Mouse (Mus musculus) neural tube, embryonic 15.5 days (tissue): ENCODE results near the gene Asb11. TPM values are rescaled to one million over a fixed set of nuclear protein-coding genes. Genes with fewer than 3 reads are reported as not detected.

Experiments used
- ATAC-seq: fragments of 200-750 bp; cut with Nextera tagmentation; 2 replicates; pipeline ENCODE4 v1.8.0; 2017; ENCODE audit warnings: mild to moderate bottlenecking, moderate TSS enrichment, moderate library complexity; ENCODE audit not compliant: low FRiP score
- H3K27ac ChIP-seq: fragments of 300-500 bp; sonication (generic); replicated peaks from 2 replicates; pipeline ENCODE4 v1.5.1; 2015; ENCODE audit warnings: mild to moderate bottlenecking, inconsistent platforms
- H3K27me3 ChIP-seq: fragments of 300-500 bp; sonication (generic); replicated peaks from 2 replicates; pipeline ENCODE4 v1.6.1; 2015; ENCODE audit warnings: inconsistent platforms
- H3K36me3 ChIP-seq: fragments of 300-500 bp; sonication (generic); 2 replicates; pipeline ENCODE4 v1.6.1; 2015; ENCODE audit warnings: inconsistent platforms
- H3K4me1 ChIP-seq: fragments of 300-500 bp; sonication (generic); 2 replicates; pipeline ENCODE4 v1.6.1; 2015; ENCODE audit warnings: inconsistent platforms
- H3K4me2 ChIP-seq: fragments of 300-500 bp; sonication (generic); 2 replicates; pipeline ENCODE4 v1.6.1; 2015; ENCODE audit warnings: inconsistent platforms, mild to moderate bottlenecking, moderate library complexity
- H3K4me3 ChIP-seq: fragments of 300-500 bp; sonication (generic); replicated peaks from 2 replicates; pipeline ENCODE4 v1.5.1; 2015; ENCODE audit warnings: mild to moderate bottlenecking, inconsistent platforms
- H3K9ac ChIP-seq: fragments of 300-500 bp; sonication (generic); replicated peaks from 2 replicates; pipeline ENCODE4 v1.6.1; 2015; ENCODE audit warnings: mild to moderate bottlenecking, inconsistent platforms
- H3K9me3 ChIP-seq: fragments of 300-500 bp; sonication (generic); replicated peaks from 2 replicates; pipeline ENCODE4 v1.6.1; 2016; ENCODE audit warnings: inconsistent platforms
- WGBS: fragments of 180-500 bp; shearing (Covaris S2); methylation state at CpG from one replicate; pipeline ENCODE4 v1.1.7; 2015; ENCODE audit warnings: mixed read lengths; 5-methylcytosine and 5-hydroxymethylcytosine counted together
- polyA plus RNA-seq: library from polyadenylated mRNA; unstranded; fragments of >200 nt; fragmentation: Nextera tagmentation; extraction: Ambion mirVana; gene quantifications from 2 replicates; pipeline ENCODE4 v1.2.1, GENCODE M21; 2015

Asb11 gene
- polyA plus RNA-seq, 1 experiment from 2014 or later = not detected

DNA sequence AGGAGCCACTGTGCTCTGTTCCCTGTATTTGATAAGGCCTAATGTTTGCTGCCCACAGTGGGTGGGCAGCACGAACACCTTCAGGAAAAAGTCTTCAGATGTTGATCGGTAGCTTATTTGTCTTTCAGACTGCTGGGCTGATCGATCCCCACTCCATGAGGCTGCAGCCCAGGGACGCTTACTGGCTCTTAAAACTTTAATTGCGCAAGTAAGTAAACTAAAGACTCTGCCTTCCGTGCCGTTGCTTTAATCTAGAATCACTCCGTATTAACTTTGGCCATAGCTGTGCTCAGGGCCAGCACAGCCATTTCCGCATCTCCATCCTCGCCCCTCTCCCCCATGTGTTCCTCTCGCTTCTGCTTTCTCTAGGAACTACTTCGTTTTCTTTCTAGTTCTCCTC lies 8.8 kb downstream of the Asb11 start:
- Histone ChIP-seq H3K36me3 (no peaks in the 10 kb centered on the region), H3K9ac (no peak overlapping the region), H3K27me3 (no peaks in the 10 kb centered on the region; the same call in 1 of the 2 replicates), H3K4me3 (no peak overlapping the region), H3K4me2 (no peak overlapping the region), H3K4me1 (no peaks in the 10 kb centered on the region), H3K9me3 (no peaks in the 10 kb centered on the region), H3K27ac (no peak overlapping the region)
- ATAC-seq = no peak
- 92% methylated on average over 12 of the region's 12 CpGs for WGBS

DNA sequence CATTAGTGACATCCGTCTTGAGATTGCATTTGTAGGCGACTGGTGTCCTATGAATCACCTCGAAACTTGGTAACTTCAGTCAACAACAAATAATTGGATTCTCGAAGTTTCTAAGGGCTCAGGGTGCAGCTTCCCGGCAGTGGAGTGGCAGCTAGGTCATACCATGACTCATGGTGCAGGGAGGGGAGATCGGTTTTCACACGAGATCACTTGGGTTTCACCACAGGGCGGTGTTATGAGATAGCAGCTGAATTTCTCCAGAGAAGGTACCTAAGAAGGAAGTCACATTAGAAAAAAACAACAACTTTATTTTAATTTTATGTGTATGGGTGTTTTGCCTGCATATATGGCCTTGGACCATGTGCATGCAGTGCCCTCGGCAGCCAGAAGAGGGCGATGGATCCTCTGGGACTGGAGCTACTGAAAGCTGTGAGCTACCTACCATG lies 9.3 kb downstream of the Asb11 start:
- Histone ChIP-seq H3K4me2 (no peak overlapping the region), H3K4me3 (no peak overlapping the region), H3K27ac (no peak overlapping the region), H3K36me3 (no peaks in the 10 kb centered on the region), H3K9me3 (no peaks in the 10 kb centered on the region), H3K4me1 (no peaks in the 10 kb centered on the region), H3K9ac (no peak overlapping the region), H3K27me3 (no peaks in the 10 kb centered on the region; the same call in 1 of the 2 replicates)
- ATAC-seq = no peak
- WGBS = 87% methylated on average over 10 of the region's 10 CpGs

DNA sequence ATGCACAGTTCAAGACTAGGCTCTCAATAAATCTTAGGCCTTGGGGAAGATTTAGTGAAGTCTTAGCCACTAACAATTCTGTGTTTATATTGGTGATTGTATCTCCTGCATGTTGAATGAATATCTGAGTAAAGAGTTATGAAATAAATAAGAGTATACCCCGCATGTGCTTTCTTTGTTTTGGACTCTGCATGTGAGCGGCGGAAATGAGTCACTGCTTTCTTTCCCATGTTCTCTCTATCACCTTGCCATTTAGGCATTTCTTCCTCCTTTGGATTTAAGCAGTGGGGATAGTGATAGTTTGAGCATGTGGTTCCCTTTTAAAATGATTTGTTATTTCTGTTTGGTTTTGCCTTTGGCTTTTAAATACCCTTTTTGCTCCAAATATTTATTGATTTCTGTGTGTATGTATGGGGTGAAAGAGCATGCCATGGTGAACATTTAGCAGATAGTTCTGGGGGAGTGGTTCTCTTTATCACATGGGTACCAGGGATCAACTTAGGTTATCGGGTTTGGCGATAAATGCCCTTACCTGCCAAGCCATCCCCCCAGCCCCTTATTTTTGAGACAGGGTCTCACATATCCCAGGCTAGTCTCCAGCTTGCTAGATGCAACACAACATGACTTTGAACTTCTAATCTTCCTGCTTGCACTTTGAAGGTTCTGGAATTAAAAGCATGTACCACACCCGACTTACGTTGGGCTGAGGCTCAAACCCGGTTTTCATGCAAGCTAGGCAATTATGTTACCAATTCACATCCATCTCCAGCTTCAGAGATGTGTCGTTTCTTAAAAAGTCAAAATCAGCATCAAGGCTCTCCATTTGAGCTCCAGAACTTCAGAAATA lies 10.3 kb downstream of the Asb11 start:
- WGBS = 93% methylated on average over 9 of the region's 9 CpGs
- H3K4me3 ChIP-seq = no peak overlapping the region
- no peak overlapping the region for H3K27ac ChIP-seq
- H3K9me3 ChIP-seq = no peaks in the 10 kb centered on the region
- no peak for ATAC-seq
- H3K4me1 ChIP-seq = no peaks in the 10 kb centered on the region
- no peaks in the 10 kb centered on the region; the same call in 1 of the 2 replicates for H3K27me3 ChIP-seq
- H3K36me3 ChIP-seq = no peaks in the 10 kb centered on the region
- no peak overlapping the region for H3K9ac ChIP-seq
- H3K4me2 ChIP-seq = no peak overlapping the region

DNA sequence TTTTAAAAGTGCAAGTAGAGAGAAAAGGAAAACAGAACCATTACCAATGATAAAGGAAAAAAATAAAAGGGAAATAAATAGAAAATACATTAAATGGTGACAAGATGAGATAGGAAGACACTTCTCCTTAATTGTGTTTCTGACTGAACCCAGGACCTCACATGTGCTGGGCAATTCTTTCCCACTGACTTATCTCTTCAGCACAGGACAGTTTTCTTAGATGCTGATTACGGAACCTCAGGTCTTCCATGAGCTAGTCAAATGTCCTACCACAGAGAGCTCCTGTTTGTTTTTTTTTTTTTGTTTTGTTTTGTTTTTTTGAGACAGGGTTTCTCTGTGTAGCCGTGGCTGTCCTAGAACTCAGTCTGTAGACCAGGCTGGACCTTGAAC lies 10.9 kb downstream of the Asb11 start:
- H3K27ac ChIP-seq = no peak overlapping the region
- H3K4me3 ChIP-seq = no peak overlapping the region
- no peaks in the 10 kb centered on the region for H3K4me1 ChIP-seq
- no peak for ATAC-seq
- H3K27me3 ChIP-seq = no peaks in the 10 kb centered on the region; the same call in 1 of the 2 replicates
- H3K36me3 ChIP-seq = no peaks in the 10 kb centered on the region
- H3K9me3 ChIP-seq = no peaks in the 10 kb centered on the region
- H3K9ac ChIP-seq = no peak overlapping the region
- 87% methylated on average over 2 of the region's 2 CpGs for WGBS
- H3K4me2 ChIP-seq = no peak overlapping the region

DNA sequence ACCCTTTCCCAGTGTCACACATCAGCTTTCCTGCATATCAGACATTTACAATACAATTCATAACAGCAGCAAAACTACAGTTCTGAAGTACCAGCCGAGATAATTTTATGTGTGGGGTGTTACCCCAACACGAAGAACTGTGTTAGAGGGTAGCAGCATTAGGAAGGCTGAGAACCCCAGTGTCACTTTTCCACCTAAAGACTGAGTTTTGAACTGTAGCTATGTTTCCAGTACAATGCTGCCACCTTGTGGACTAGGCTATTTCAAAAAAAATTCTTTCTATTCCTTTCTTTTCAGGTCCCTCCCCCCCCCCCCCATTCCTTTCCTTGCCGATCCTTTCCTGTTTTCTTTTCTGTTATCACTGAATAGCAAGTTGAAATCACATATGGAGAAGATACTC lies 12.4 kb downstream of the Asb11 start:
- H3K4me3 ChIP-seq = no peak overlapping the region
- 37% methylated on average over 3 of the region's 3 CpGs for WGBS
- no peak overlapping the region for H3K9ac ChIP-seq
- H3K4me2 ChIP-seq = no peak overlapping the region
- no peaks in the 10 kb centered on the region for H3K4me1 ChIP-seq
- H3K9me3 ChIP-seq = no peaks in the 10 kb centered on the region
- no peak for ATAC-seq
- no peaks in the 10 kb centered on the region; the same call in 1 of the 2 replicates for H3K27me3 ChIP-seq
- H3K36me3 ChIP-seq = no peaks in the 10 kb centered on the region
- H3K27ac ChIP-seq = no peak overlapping the region

DNA sequence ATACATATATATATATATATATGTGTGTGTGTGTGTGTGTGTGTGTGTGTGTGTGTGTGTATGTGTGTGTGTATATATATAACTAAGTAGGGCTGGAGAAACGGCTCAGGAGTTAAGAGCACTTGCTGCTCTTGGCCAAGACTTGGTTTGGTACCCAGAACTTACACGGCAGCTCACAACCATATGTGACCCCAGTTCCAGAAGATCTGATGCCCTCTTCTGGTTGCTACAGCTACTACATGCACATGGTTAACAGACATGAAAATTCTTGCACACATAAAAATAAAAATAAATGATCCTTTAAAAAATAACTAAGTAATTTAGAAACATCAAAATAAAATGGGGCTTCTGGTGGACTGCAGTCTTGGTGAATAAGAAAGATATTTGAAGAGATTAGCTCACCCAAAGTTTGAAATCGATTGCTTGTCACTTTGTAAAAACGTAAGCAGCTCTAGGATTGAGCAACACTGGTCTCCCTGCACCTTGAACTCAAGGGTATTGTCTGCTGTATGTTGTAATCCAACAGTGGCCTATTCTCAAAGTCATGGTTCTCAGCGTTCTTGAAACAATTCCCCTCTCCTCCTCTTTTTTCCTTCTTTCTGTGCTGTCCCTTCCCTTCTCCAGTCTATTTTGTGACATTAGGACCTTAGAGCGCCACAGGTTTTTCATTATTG lies 22.5 kb downstream of the Asb11 start:
- Histone ChIP-seq H3K9ac (no peak overlapping the region), H3K4me1 (no peaks in the 10 kb centered on the region), H3K27me3 (no peaks in the 10 kb centered on the region), H3K4me3 (no peak overlapping the region), H3K4me2 (no peak overlapping the region), H3K9me3 (no peaks in the 10 kb centered on the region), H3K27ac (no peak overlapping the region), H3K36me3 (no peaks in the 10 kb centered on the region)
- no peak for ATAC-seq
- 77% methylated on average over 6 of the region's 6 CpGs for WGBS

DNA sequence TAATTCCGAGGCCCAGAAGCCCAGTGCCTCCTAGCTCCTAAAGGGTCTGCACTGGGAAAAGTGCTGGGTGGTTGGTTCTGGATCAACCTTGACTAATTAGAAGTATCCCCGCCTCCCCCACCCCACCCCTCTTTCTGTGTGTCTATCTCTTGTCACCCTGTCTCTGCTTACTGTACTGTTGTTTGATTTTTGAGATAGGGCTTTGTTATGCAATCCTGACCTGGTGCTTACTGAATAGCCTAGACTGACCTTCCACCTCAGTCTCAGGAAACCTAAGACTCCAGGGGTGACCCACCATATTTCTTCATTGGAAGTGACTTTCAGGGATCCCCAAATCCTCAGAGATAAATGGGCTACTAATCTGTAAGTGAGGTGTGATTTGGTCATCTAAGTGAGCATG lies 65.5 kb downstream of the Asb11 start:
- H3K4me3 ChIP-seq = no peak overlapping the region
- no peak overlapping the region for H3K9ac ChIP-seq
- no peaks in the 10 kb centered on the region for H3K9me3 ChIP-seq
- no peak overlapping the region for H3K27ac ChIP-seq
- no peaks in the 10 kb centered on the region for H3K4me1 ChIP-seq
- ATAC-seq = no peak
- no peak overlapping the region for H3K4me2 ChIP-seq
- H3K27me3 ChIP-seq = no peaks in the 10 kb centered on the region; the same call in 1 of the 2 replicates
- H3K36me3 ChIP-seq = no peaks in the 10 kb centered on the region
- WGBS = 71% methylated on average over 2 of the region's 2 CpGs

DNA sequence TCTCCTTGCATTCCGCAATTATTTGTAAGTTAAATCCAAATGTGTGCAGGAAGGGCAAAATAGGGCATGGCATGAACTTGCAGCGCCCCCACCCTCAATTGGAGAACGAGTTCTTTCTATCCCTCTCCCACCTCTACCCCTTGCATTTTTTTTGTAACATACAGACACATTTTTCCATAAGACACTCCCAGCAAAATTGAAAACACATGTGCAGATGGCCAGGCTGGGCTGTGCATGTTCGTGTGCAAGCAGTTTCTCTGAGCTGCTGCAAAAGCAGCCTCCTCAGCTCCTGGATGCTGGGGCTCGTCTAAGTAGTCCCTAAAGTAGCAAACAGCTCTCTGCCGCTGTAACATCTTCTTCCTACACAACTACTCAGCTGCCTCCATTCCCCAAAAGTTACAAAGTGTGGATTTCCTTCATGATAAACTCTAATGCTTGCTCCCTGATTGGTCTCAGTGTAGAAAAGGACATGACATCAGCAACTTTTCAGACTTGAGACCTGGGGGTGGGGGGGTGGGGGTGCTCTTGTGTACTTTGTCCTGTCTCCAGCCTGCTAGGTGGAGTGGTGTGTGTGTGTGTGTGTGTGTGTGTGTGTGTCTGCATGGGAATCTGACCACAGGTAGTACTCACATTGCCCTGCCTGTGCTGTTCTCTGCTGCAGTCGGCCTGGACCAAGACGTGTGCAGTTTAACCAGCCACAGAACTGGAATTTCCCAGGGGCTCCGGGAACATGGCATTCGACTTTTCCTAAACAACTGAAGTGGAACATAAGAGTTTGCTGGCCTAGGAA lies 69.1 kb downstream of the Asb11 start, which contains the start of gene Asb9:
Gene Asb9 (plus strand): TSS at position 619 of the 790 bp plus-strand sequence.
- 82% methylated on average over 10 of the region's 10 CpGs for WGBS
- H3K27ac ChIP-seq = no peak within 1 kb of the TSS
- H3K36me3 ChIP-seq = no peaks in the 10 kb centered on the region
- no peak within 1 kb of the TSS for H3K4me3 ChIP-seq
- H3K4me2 ChIP-seq = no peak within 1 kb of the TSS
- no peaks in the 10 kb centered on the region for H3K9me3 ChIP-seq
- no peaks in the 10 kb centered on the region; the same call in 1 of the 2 replicates for H3K27me3 ChIP-seq
- H3K4me1 ChIP-seq = no peaks in the 10 kb centered on the region
- no peak within 1 kb of the TSS for H3K9ac ChIP-seq
- no peak for ATAC-seq

DNA sequence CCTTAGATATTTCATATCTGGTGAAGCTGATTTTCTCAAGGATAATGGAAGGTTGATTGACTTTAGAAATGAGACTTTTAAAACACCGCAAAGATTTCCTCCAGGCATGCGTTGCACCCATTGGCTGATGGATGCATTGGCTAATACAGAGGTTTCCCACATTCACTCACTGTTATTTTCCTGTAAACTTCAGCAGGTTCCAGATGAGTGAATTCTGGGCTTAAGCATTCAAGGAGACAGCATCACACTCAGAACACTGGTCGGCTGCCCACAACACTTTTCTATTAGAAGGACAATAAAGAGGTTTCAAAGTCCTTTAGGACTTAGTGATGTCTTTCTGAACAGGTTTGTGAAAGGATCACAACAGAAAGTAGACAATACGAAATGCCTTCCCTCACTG lies 70.3 kb downstream of the Asb11 start:
- 80% methylated on average over 4 of the region's 4 CpGs for whole genome bisulfite sequencing
- H3K9me3 ChIP-seq = no peaks in the 10 kb centered on the region
- H3K4me2 ChIP-seq = no peak overlapping the region
- H3K27me3 ChIP-seq = no peaks in the 10 kb centered on the region; the same call in 1 of the 2 replicates
- no peaks in the 10 kb centered on the region for H3K4me1 ChIP-seq
- no peak overlapping the region for H3K27ac ChIP-seq
- no peak for ATAC-seq
- no peaks in the 10 kb centered on the region for H3K36me3 ChIP-seq
- H3K4me3 ChIP-seq = no peak overlapping the region
- no peak overlapping the region for H3K9ac ChIP-seq

DNA sequence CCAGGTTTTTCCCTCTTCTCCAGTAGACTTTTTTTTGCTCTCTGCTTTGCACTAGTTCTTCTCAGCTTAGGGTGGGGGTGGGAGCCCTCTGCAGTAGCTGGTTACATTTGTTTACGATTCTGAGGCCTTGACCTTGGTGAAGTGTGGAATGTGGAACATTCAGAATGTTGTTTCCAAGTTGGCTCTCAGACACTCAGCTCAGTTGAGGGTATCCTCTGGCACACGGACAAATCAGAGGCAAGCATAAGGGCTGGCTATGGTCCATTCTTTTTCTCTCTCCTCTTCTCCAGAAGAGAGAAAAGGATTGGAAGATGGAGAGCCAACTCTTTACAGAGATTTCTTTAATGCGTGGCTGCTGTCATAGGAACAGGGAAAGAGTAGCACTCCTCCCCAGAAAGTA lies 71.9 kb downstream of the Asb11 start:
- Histone ChIP-seq H3K4me2 (no peak overlapping the region), H3K9ac (no peak overlapping the region), H3K9me3 (no peaks in the 10 kb centered on the region), H3K36me3 (no peaks in the 10 kb centered on the region), H3K4me3 (no peak overlapping the region), H3K4me1 (no peaks in the 10 kb centered on the region), H3K27ac (no peak overlapping the region), H3K27me3 (no peaks in the 10 kb centered on the region; the same call in 1 of the 2 replicates)
- no peak for ATAC-seq
- 64% methylated on average over 3 of the region's 3 CpGs for WGBS
